Mouse (Mus musculus) limb, embryonic 13.5 days (tissue): Measurements from ENCODE around the gene Ptch1. TPM values are rescaled to one million over a fixed set of nuclear protein-coding genes. Genes with fewer than 3 reads are reported as not detected.

ENCODE experiments used
- ATAC-seq: fragments of 200-750 bp; cut with Nextera tagmentation; 2 replicates; pipeline ENCODE4 v1.8.0; 2017; ENCODE audit warnings: low read depth, moderate number of reproducible peaks, moderate TSS enrichment; ENCODE audit not compliant: low FRiP score
- H3K27ac ChIP-seq: fragments of 300-500 bp; sonication (generic); 2 replicates; pipeline ENCODE4 v1.5.1; 2015; ENCODE audit warnings: inconsistent platforms, mild to moderate bottlenecking, moderate library complexity
- H3K27me3 ChIP-seq: fragments of 300-500 bp; sonication (generic); 2 replicates; pipeline ENCODE4 v1.6.1; 2015; ENCODE audit warnings: mild to moderate bottlenecking, inconsistent platforms
- H3K36me3 ChIP-seq: fragments of 300-500 bp; sonication (generic); 2 replicates; pipeline ENCODE4 v1.6.1; 2015; ENCODE audit warnings: inconsistent platforms, mild to moderate bottlenecking, moderate library complexity
- H3K4me1 ChIP-seq: fragments of 300-500 bp; sonication (generic); 2 replicates; pipeline ENCODE4 v1.6.1; 2015; ENCODE audit warnings: inconsistent platforms
- H3K4me2 ChIP-seq: fragments of 300-500 bp; sonication (generic); replicated peaks from 2 replicates; pipeline ENCODE4 v1.6.1; 2015; ENCODE audit warnings: inconsistent platforms, mild to moderate bottlenecking, moderate library complexity
- H3K4me3 ChIP-seq: fragments of 300-500 bp; sonication (generic); 2 replicates; pipeline ENCODE4 v1.5.1; 2015; ENCODE audit warnings: moderate library complexity, mild to moderate bottlenecking, inconsistent platforms
- H3K9ac ChIP-seq: fragments of 300-500 bp; sonication (generic); 2 replicates; pipeline ENCODE4 v1.6.1; 2015; ENCODE audit warnings: mild to moderate bottlenecking, inconsistent platforms
- H3K9me3 ChIP-seq: fragments of 300-500 bp; sonication (generic); 2 replicates; pipeline ENCODE4 v1.6.1; 2016; ENCODE audit warnings: inconsistent platforms
- WGBS: fragments of 180-500 bp; shearing (Covaris S2); methylation state at CpG from one replicate; pipeline ENCODE4 v1.1.7; 2015; 5-methylcytosine and 5-hydroxymethylcytosine counted together
- polyA plus RNA-seq: library from polyadenylated mRNA; unstranded; fragments of >200 nt; fragmentation: Nextera tagmentation; extraction: Ambion mirVana; gene quantifications from 2 replicates; pipeline ENCODE4 v1.2.1, GENCODE M21; 2015

Ptch1 gene
- 27.4 and 30.0 TPM in 2 replicates for polyA plus RNA-seq

- Histone ChIP-seq H3K4me1 (peaks cover 34% of the 10 kb centered on the region), H3K27me3 (peaks cover 61% of the 10 kb centered on the region)
These were observed at the start of gene Ptch1 for GRCm38 (mm10) chr13:63573256-63573835. Ptch1 (minus strand) TSS chr13:63573598.

DNA sequence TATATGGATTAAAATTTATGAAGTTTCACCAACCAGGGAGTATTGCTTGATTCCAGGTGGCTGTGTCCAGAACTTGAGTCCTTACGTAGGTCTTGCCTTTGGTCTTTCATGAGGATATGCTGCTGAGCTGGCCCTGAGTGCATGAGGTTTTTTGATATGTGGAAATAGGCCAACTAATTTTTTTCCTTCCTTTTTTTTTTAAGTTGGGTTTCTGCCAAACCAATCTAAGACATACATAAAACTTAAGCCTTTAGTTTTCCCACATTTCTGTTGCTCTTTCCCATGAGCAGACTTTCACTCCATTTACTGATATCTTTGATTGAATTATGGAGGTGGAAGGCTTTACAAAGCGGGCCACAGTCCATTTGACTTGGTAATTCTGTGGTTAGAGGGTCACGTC is 47.9 kb upstream of the Ptch1 start:
- peaks cover 19% of the 10 kb centered on the region for H3K4me1 ChIP-seq
- 51% methylated on average over 3 of the region's 3 CpGs for WGBS
- no peak overlapping the region for H3K9ac ChIP-seq
- no peaks in the 10 kb centered on the region for H3K9me3 ChIP-seq
- no peaks in the 10 kb centered on the region for H3K36me3 ChIP-seq
- no peak overlapping the region for H3K4me2 ChIP-seq
- H3K27ac ChIP-seq: no peak overlapping the region
- H3K27me3 ChIP-seq: no peaks in the 10 kb centered on the region; the same call in 1 of the 2 replicates
- no peak overlapping the region for H3K4me3 ChIP-seq
- no peak for ATAC-seq

More at GRCm38 (mm10) chr13:63573256-63573835, at the start of gene Ptch1:
- Histone ChIP-seq H3K9ac (peak within 1 kb of the TSS; percentile 89), H3K9me3 (no peaks in the 10 kb centered on the region), H3K4me2 (peak within 1 kb of the TSS; percentile 98), H3K36me3 (no peaks in the 10 kb centered on the region), H3K4me3 (peak within 1 kb of the TSS; percentile 97), H3K27ac (peak within 1 kb of the TSS; percentile 93)
- under 1% methylated on average over 43 of the region's 44 CpGs for WGBS
- ATAC-seq: peak; percentile 49

GRCm38 (mm10) chr13:63613201-63613600 is 39.8 kb upstream of the Ptch1 start:
- H3K4me3 ChIP-seq: no peak overlapping the region
- H3K9ac ChIP-seq: no peak overlapping the region
- H3K27ac ChIP-seq: no peak overlapping the region
- no peaks in the 10 kb centered on the region for H3K9me3 ChIP-seq
- H3K27me3 ChIP-seq: no peaks in the 10 kb centered on the region; the same call in 1 of the 2 replicates
- 50% methylated on average over 2 of the region's 2 CpGs for WGBS
- no peaks in the 10 kb centered on the region for H3K36me3 ChIP-seq
- peaks cover 35% of the 10 kb centered on the region for H3K4me1 ChIP-seq
- no peak overlapping the region for H3K4me2 ChIP-seq
- ATAC-seq: no peak

DNA sequence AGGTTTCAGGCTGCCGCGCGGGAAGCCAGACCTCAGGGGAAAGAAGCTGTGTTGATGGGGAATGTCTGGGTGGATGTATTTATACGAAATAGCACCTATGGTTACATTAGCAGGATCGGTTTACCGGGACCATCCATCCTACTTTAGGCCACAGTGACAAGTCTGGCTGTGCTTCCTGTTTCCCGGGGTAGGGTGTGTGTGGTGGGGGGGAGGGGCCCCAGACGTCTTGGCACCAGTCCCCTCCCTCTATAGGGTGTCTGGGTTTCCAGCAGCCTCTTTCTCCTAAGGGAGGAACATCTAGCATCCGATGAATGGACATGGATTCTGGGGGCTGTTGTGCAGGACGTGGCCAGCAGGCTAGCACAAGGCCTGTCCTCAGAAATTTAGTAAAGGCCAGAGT is 36.3 kb upstream of the Ptch1 start:
- H3K4me2 ChIP-seq: peak overlapping the region; percentile 14
- peaks cover 35% of the 10 kb centered on the region for H3K4me1 ChIP-seq
- 7% methylated on average over 10 of the region's 10 CpGs for WGBS
- H3K9me3 ChIP-seq: no peaks in the 10 kb centered on the region
- ATAC-seq: 0 out of 2 replicates have a peak, but pooled peaks have one; percentile 8
- no peaks in the 10 kb centered on the region for H3K27me3 ChIP-seq
- no peak overlapping the region for H3K9ac ChIP-seq
- H3K4me3 ChIP-seq: no peak overlapping the region
- no peak overlapping the region for H3K27ac ChIP-seq
- no peaks in the 10 kb centered on the region for H3K36me3 ChIP-seq

GRCm38 (mm10) chr13:63597593-63597992 is 24.2 kb upstream of the Ptch1 start:
- ATAC-seq: no peak
- Histone ChIP-seq H3K27ac (no peak overlapping the region), H3K9ac (no peak overlapping the region), H3K4me2 (no peak overlapping the region), H3K9me3 (no peaks in the 10 kb centered on the region), H3K27me3 (no peaks in the 10 kb centered on the region), H3K4me1 (peaks cover 11% of the 10 kb centered on the region; the same call in 1 of the 2 replicates), H3K36me3 (no peaks in the 10 kb centered on the region), H3K4me3 (no peak overlapping the region)
- 76% methylated on average over 3 of the region's 3 CpGs for WGBS

DNA sequence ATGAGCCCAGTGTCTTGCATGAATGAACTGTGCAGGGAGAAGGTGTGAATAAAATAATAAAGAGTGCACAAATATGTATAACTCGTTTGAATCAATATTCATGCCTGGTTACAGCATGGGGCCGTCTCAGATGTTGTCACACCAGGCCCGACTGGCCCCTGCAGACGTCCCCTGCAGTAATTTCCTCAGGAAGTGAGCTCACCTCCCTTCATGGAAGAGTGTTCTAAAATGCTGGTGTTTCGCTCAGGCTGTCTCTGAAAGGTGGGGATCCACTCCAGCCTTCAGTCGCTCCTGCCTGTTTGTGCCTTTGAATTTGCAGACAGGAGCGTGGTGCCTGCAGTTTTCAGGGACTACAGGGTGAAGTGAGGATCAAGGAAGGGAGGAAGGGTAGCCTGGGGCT is 22.5 kb upstream of the Ptch1 start:
- Histone ChIP-seq H3K9ac (no peak overlapping the region), H3K4me3 (no peak overlapping the region), H3K9me3 (no peaks in the 10 kb centered on the region), H3K27ac (no peak overlapping the region; the same call in 1 of the 2 replicates), H3K27me3 (no peaks in the 10 kb centered on the region), H3K36me3 (no peaks in the 10 kb centered on the region), H3K4me2 (no peak overlapping the region), H3K4me1 (peaks cover 11% of the 10 kb centered on the region; the same call in 1 of the 2 replicates)
- no peak for ATAC-seq
- 43% methylated on average over 7 of the region's 7 CpGs for WGBS

GRCm38 (mm10) chr13:63593469-63594050 is 20.2 kb upstream of the Ptch1 start:
- Histone ChIP-seq H3K27me3 (no peaks in the 10 kb centered on the region), H3K9me3 (no peaks in the 10 kb centered on the region), H3K4me2 (no peak overlapping the region), H3K4me1 (peaks cover 11% of the 10 kb centered on the region; the same call in 1 of the 2 replicates), H3K4me3 (no peak overlapping the region), H3K9ac (no peak overlapping the region), H3K27ac (no peak overlapping the region), H3K36me3 (no peaks in the 10 kb centered on the region)
- WGBS: 81% methylated on average over 13 of the region's 13 CpGs
- ATAC-seq: no peak

GRCm38 (mm10) chr13:63592755-63593154 is 19.4 kb upstream of the Ptch1 start:
- peaks cover 11% of the 10 kb centered on the region; the same call in 1 of the 2 replicates for H3K4me1 ChIP-seq
- ATAC-seq: no peak
- no peak overlapping the region for H3K27ac ChIP-seq
- H3K27me3 ChIP-seq: no peaks in the 10 kb centered on the region
- no peak overlapping the region for H3K9ac ChIP-seq
- H3K36me3 ChIP-seq: no peaks in the 10 kb centered on the region
- no peak overlapping the region for H3K4me3 ChIP-seq
- 79% methylated on average over 5 of the region's 5 CpGs for WGBS
- H3K9me3 ChIP-seq: no peaks in the 10 kb centered on the region
- H3K4me2 ChIP-seq: no peak overlapping the region

DNA sequence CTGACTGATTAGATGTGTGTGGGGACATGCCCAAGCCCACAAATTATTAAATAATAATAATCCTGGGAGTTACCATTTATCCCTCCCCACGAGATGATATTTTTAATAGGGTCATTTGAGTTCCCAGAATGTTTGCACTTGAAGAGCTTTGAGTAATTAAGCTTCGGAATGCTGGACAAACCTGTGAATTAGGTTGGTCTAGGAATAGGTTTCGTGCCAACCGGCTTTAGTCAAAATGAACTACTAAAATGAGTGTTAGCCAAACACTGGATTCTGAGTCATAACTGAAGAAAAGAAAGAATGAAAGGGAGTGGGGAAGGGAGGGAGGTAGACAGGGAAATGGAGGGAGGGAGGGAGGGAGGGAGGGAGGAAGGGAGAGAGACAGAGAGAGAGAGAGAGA is 1.2 kb upstream of the Ptch1 start:
- Histone ChIP-seq H3K4me2 (0 out of 2 replicates have a peak overlapping the region, but pooled peaks have one; percentile 98), H3K9ac (no peak overlapping the region), H3K4me1 (peaks cover 21% of the 10 kb centered on the region), H3K27me3 (peaks cover 52% of the 10 kb centered on the region), H3K9me3 (no peaks in the 10 kb centered on the region), H3K4me3 (no peak overlapping the region), H3K27ac (no peak overlapping the region), H3K36me3 (no peaks in the 10 kb centered on the region)
- ATAC-seq: no peak
- 44% methylated on average over 4 of the region's 4 CpGs for WGBS

DNA sequence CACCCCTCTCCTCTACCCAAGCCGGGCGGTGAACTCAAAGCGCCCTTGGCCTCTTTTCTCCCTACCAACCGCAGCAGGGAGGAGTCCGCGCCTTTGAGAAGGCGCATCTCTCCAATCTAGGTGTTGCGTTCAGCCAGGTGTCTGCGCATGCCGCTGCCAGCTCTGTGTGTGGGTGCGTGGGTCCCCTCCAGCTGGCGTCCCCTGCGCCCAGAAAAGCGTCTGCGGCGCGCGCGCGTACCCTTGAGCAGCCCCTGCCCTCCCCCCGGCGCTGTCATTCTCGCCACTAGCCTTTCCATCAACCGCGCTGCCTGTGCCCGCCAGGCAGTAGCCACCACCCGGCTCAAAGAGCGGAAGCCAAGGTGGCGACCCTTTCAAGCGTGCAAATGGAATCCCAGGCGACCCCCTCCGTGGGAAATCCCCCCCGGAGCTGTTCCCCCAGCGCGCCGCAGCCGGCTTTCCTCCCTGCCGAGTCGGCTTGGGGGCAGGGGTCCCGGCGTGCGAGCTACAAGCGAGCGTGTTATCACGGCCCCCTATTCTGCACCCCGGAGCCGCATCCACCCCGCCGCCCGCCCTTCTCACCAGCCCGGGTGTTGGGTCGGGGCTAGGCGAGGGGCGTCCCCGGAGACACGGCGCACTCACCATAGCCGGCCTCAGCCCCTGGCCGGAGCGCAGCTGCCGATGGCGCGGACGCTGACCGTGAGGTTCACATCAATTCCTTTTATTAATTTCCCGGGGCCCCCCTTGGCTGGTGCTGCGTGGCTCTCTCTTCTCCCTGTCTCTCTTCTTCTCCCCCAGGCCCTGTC is 744 bp downstream of the Ptch1 start:
- Histone ChIP-seq H3K27me3 (peaks cover 61% of the 10 kb centered on the region), H3K4me3 (peak overlapping the region; percentile 97), H3K4me1 (peaks cover 35% of the 10 kb centered on the region), H3K9me3 (no peaks in the 10 kb centered on the region), H3K4me2 (peak overlapping the region; percentile 98), H3K27ac (peak overlapping the region; percentile 93), H3K9ac (peak overlapping the region; percentile 89), H3K36me3 (no peaks in the 10 kb centered on the region)
- WGBS: under 1% methylated on average over 67 of the region's 67 CpGs
- peak; percentile 10; the same call in 1 of the 2 replicates for ATAC-seq

GRCm38 (mm10) chr13:63572111-63572452 is 1.3 kb downstream of the Ptch1 start:
- H3K27ac ChIP-seq: peak overlapping the region; percentile 93
- WGBS: 2% methylated on average over 12 of the region's 12 CpGs
- no peaks in the 10 kb centered on the region for H3K9me3 ChIP-seq
- peaks cover 35% of the 10 kb centered on the region for H3K4me1 ChIP-seq
- no peak for ATAC-seq
- H3K4me3 ChIP-seq: peak overlapping the region; percentile 97
- H3K4me2 ChIP-seq: peak overlapping the region; percentile 98
- peaks cover 61% of the 10 kb centered on the region for H3K27me3 ChIP-seq
- no peaks in the 10 kb centered on the region for H3K36me3 ChIP-seq
- peak overlapping the region; percentile 89 for H3K9ac ChIP-seq

GRCm38 (mm10) chr13:63570456-63570855 is 2.9 kb downstream of the Ptch1 start:
- peak overlapping the region; percentile 98 for H3K4me2 ChIP-seq
- no peak for ATAC-seq
- H3K9me3 ChIP-seq: no peaks in the 10 kb centered on the region
- H3K4me3 ChIP-seq: peak overlapping the region; percentile 97
- peaks cover 35% of the 10 kb centered on the region for H3K4me1 ChIP-seq
- H3K27ac ChIP-seq: 0 out of 2 replicates have a peak overlapping the region, but pooled peaks have one; percentile 3
- peaks cover 50% of the 10 kb centered on the region for H3K27me3 ChIP-seq
- H3K36me3 ChIP-seq: no peaks in the 10 kb centered on the region
- H3K9ac ChIP-seq: peak overlapping the region; percentile 89
